Mouse (Mus musculus) cerebellum, postnatal 25 days (tissue): Measurements from ENCODE around the gene Dnajc16.

Source experiments
- DNase-seq, 2 experiments: peaks; one replicate each; pipeline ENCODE4 v3.0.0; 2021; ENCODE audit warnings: mixed read lengths in 2 of 2

The Dnajc16 gene

GRCm38 (mm10) chr4:141790524-141790990, at the start of gene Dnajc16:
Dnajc16 (minus strand) TSS chr4:141790931.
- DNase-seq, result peak; percentile 97

- DNase-seq, result no peak
Measured at GRCm38 (mm10) chr4:141834536-141835095, 43.9 kb upstream of the Dnajc16 start.

- DNase-seq, result no peak
Measured at GRCm38 (mm10) chr4:141833911-141834310, 43.2 kb upstream of the Dnajc16 start.

- no peak for DNase-seq
Measured at GRCm38 (mm10) chr4:141831361-141831760, 40.6 kb upstream of the Dnajc16 start.

GRCm38 (mm10) chr4:141830381-141830780, 39.6 kb upstream of the Dnajc16 start:
- no peak for DNase-seq

GRCm38 (mm10) chr4:141828177-141828576, 37.4 kb upstream of the Dnajc16 start:
- DNase-seq, result no peak

- DNase-seq, result no peak
Measured at GRCm38 (mm10) chr4:141827401-141827800, 36.7 kb upstream of the Dnajc16 start.

GRCm38 (mm10) chr4:141826060-141826459, 35.3 kb upstream of the Dnajc16 start, which contains the start of gene Cela2a:
Cela2a (minus strand) TSS chr4:141826160.
- no peak for DNase-seq

GRCm38 (mm10) chr4:141822979-141823378, 32.2 kb upstream of the Dnajc16 start:
- DNase-seq, result no peak

- no peak for DNase-seq
Measured at GRCm38 (mm10) chr4:141822089-141822488, 31.4 kb upstream of the Dnajc16 start.

- no peak for DNase-seq
Measured at GRCm38 (mm10) chr4:141821178-141821577, 30.4 kb upstream of the Dnajc16 start.

- DNase-seq, result no peak
Measured at GRCm38 (mm10) chr4:141819316-141819715, 28.6 kb upstream of the Dnajc16 start.

- no peak for DNase-seq
Measured at GRCm38 (mm10) chr4:141818861-141819260, 28.1 kb upstream of the Dnajc16 start.

- no peak for DNase-seq
Measured at GRCm38 (mm10) chr4:141817706-141818105, 27.0 kb upstream of the Dnajc16 start.

- DNase-seq, result no peak
Measured at GRCm38 (mm10) chr4:141816776-141817655, 26.3 kb upstream of the Dnajc16 start.

GRCm38 (mm10) chr4:141816267-141816666, 25.5 kb upstream of the Dnajc16 start:
- no peak for DNase-seq

- DNase-seq, result no peak
Measured at GRCm38 (mm10) chr4:141811375-141811774, 20.6 kb upstream of the Dnajc16 start.

GRCm38 (mm10) chr4:141810975-141811374, 20.2 kb upstream of the Dnajc16 start:
- DNase-seq, result no peak

GRCm38 (mm10) chr4:141809850-141810464, 19.2 kb upstream of the Dnajc16 start:
- no peak for DNase-seq

GRCm38 (mm10) chr4:141805886-141806285, 15.2 kb upstream of the Dnajc16 start:
- DNase-seq, result no peak

GRCm38 (mm10) chr4:141804105-141804504, 13.4 kb upstream of the Dnajc16 start:
- DNase-seq, result no peak

- no peak for DNase-seq
Measured at GRCm38 (mm10) chr4:141797545-141797944, 6.8 kb upstream of the Dnajc16 start.

GRCm38 (mm10) chr4:141796954-141797353, 6.2 kb upstream of the Dnajc16 start:
- DNase-seq, result no peak

GRCm38 (mm10) chr4:141796356-141796755, 5.6 kb upstream of the Dnajc16 start:
- no peak for DNase-seq
